Mouse (Mus musculus) embryonic fibroblast, embryonic 13.5 days (primary cell): Measurements from ENCODE around the gene Bdnf.

ENCODE experiments used
- CTCF ChIP-seq: IDR thresholded peaks from 2 replicates; pipeline ENCODE4 v1.5.1; 2011; ENCODE audit warnings: mild to moderate bottlenecking, control low read depth, low read length, moderate library complexity, borderline replicate concordance; ENCODE audit not compliant: insufficient read depth
- POLR2A ChIP-seq: IDR thresholded peaks from 2 replicates; pipeline ENCODE4 v1.6.1; 2011; ENCODE audit warnings: low read depth, mild to moderate bottlenecking, control low read depth, low read length, moderate library complexity

DNA sequence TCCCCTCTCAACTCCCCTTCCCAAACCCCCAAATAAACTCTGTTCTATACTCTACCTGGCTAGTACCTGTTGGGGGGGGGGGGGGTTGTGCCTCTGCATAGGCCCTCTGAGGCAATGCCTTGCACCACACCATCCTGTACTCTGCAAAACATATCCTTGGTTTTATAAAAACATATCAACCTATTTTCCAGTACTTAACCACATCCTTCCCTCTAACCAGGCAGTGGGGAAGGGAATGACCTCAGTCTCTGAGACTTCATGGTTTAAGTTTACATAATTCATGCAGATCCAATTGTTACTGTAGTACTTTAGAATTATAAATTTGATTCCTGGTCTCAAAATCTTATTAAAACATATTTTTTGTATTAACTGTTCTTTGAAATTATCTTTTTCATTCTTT is 75.5 kb downstream of the Bdnf start:
- TF ChIP-seq CTCF: no peak
- TF ChIP-seq POLR2A: no peak
